Mouse (Mus musculus) neural tube, embryonic 14.5 days (tissue): ENCODE data around the gene Pde3a. TPM values are rescaled to one million over a fixed set of nuclear protein-coding genes. Genes with fewer than 3 reads are reported as not detected.

Source experiments
- ATAC-seq: fragments of 200-750 bp; cut with Nextera tagmentation; 2 replicates; pipeline ENCODE4 v1.8.0; 2017; ENCODE audit warnings: low read depth, mild to moderate bottlenecking, moderate TSS enrichment, moderate library complexity
- H3K27ac ChIP-seq: fragments of 300-500 bp; sonication (generic); 2 replicates; pipeline ENCODE4 v1.5.1; 2014; ENCODE audit warnings: low read depth, mild to moderate bottlenecking, control low read depth, low read length, moderate library complexity, mixed read lengths
- H3K27me3 ChIP-seq: fragments of 300-500 bp; sonication (generic); 2 replicates; pipeline ENCODE4 v1.6.1; 2014; ENCODE audit warnings: low read length; ENCODE audit not compliant: control insufficient read depth, insufficient read depth
- H3K36me3 ChIP-seq: fragments of 300-500 bp; sonication (generic); 2 replicates; pipeline ENCODE4 v1.6.1; 2014; ENCODE audit warnings: low read length, mixed read lengths; ENCODE audit not compliant: control insufficient read depth, insufficient read depth
- H3K4me1 ChIP-seq: fragments of 300-500 bp; sonication (generic); 2 replicates; pipeline ENCODE4 v1.6.1; 2014; ENCODE audit warnings: low read length; ENCODE audit not compliant: control insufficient read depth, insufficient read depth
- H3K4me2 ChIP-seq: fragments of 300-500 bp; sonication (generic); 2 replicates; pipeline ENCODE4 v1.6.1; 2014; ENCODE audit warnings: mild to moderate bottlenecking, low read depth, low read length, control low read depth
- H3K4me3 ChIP-seq: fragments of 300-500 bp; sonication (generic); 2 replicates; pipeline ENCODE4 v1.5.1; 2014; ENCODE audit warnings: low read depth, low read length, control low read depth, mixed read lengths
- H3K9ac ChIP-seq: fragments of 300-500 bp; sonication (generic); replicated peaks from 2 replicates; pipeline ENCODE4 v1.6.1; 2014; ENCODE audit warnings: low read depth, mild to moderate bottlenecking, control low read depth, low read length, mixed read lengths
- H3K9me3 ChIP-seq: fragments of 300-500 bp; sonication (generic); 2 replicates; pipeline ENCODE4 v1.6.1; 2016; ENCODE audit warnings: low read length; ENCODE audit not compliant: control insufficient read depth
- WGBS: fragments of 180-500 bp; shearing (Covaris S2); extraction: QIAGEN DNeasy Blood & Tissue Kit; methylation state at CpG from one replicate; pipeline ENCODE4 v1.1.7; 2014; 5-methylcytosine and 5-hydroxymethylcytosine counted together
- polyA plus RNA-seq: library from polyadenylated mRNA; unstranded; fragments of >200 nt; fragmentation: Nextera tagmentation; extraction: Ambion mirVana; gene quantifications from 2 replicates; pipeline ENCODE4 v1.2.1, GENCODE M21; 2014

Pde3a gene
- polyA plus RNA-seq, 1 experiment from 2014 or later: 2.3 TPM

- Histone ChIP-seq H3K27ac (no peak overlapping the region), H3K27me3 (no peaks in the 10 kb centered on the region), H3K4me3 (no peak overlapping the region), H3K9me3 (no peaks in the 10 kb centered on the region), H3K36me3 (no peaks in the 10 kb centered on the region), H3K9ac (no peak overlapping the region), H3K4me2 (no peak overlapping the region), H3K4me1 (no peaks in the 10 kb centered on the region)
- no peak for ATAC-seq
- 69% methylated on average over 6 of the region's 6 CpGs for WGBS
Measured at GRCm38 (mm10) chr6:141352277-141352676, 103.2 kb downstream of the Pde3a start.

DNA sequence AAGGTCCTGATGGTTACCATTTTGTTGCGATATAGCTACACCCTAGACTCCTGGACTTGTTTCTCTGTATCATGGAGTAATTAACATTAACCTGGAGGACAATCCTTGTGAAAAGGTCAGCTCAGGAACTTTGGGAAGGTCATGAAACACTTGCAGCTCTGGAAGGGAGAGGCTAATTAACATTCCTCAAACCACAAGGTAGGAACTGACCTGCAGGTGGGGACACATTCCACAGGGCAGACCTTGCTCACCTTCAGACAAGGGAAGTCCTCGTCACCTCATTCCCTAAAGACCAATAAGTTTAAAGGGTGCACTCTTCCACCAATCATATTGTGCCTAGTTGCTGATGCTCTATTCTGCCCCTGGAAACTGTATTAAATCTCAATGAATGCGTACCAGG is 114.6 kb downstream of the Pde3a start:
- Histone ChIP-seq H3K4me1 (no peaks in the 10 kb centered on the region), H3K4me3 (no peak overlapping the region), H3K9me3 (no peaks in the 10 kb centered on the region), H3K4me2 (no peak overlapping the region), H3K36me3 (no peaks in the 10 kb centered on the region), H3K9ac (no peak overlapping the region), H3K27me3 (no peaks in the 10 kb centered on the region), H3K27ac (no peak overlapping the region)
- ATAC-seq: no peak
- WGBS: 91% methylated on average over 3 of the region's 3 CpGs

DNA sequence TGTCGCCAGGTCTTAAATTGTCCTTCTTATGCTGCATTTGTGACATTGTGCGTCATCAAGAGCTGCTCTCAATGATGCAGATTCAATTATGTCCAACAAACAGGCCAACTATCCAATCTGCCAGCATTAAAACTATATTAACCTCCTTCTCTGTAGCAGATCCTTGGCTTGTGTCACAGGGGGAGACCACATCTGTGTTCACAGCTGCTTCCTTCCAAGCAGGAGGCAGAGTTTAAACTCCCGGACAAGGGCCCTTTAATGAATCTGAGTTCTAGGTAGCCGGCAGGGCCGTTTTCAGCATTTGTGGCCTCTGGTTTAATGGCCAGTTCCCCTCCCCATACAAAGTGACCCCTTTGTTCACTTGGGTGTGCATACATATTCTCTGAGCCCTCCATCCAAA is 118.0 kb downstream of the Pde3a start:
- Histone ChIP-seq H3K4me1 (no peaks in the 10 kb centered on the region), H3K9ac (no peak overlapping the region), H3K4me2 (no peak overlapping the region), H3K36me3 (no peaks in the 10 kb centered on the region), H3K27me3 (no peaks in the 10 kb centered on the region), H3K9me3 (no peaks in the 10 kb centered on the region), H3K4me3 (no peak overlapping the region), H3K27ac (no peak overlapping the region)
- 38% methylated on average over 5 of the region's 5 CpGs for WGBS
- no peak for ATAC-seq

- Histone ChIP-seq H3K9me3 (no peaks in the 10 kb centered on the region), H3K4me1 (no peaks in the 10 kb centered on the region), H3K4me3 (no peak overlapping the region), H3K9ac (no peak overlapping the region), H3K4me2 (no peak overlapping the region), H3K36me3 (no peaks in the 10 kb centered on the region), H3K27ac (no peak overlapping the region), H3K27me3 (no peaks in the 10 kb centered on the region)
- peak; percentile 51; the same call in 1 of the 2 replicates for ATAC-seq
- WGBS: 58% methylated on average over 2 of the region's 2 CpGs
Measured at GRCm38 (mm10) chr6:141372697-141373096, 123.6 kb downstream of the Pde3a start.

DNA sequence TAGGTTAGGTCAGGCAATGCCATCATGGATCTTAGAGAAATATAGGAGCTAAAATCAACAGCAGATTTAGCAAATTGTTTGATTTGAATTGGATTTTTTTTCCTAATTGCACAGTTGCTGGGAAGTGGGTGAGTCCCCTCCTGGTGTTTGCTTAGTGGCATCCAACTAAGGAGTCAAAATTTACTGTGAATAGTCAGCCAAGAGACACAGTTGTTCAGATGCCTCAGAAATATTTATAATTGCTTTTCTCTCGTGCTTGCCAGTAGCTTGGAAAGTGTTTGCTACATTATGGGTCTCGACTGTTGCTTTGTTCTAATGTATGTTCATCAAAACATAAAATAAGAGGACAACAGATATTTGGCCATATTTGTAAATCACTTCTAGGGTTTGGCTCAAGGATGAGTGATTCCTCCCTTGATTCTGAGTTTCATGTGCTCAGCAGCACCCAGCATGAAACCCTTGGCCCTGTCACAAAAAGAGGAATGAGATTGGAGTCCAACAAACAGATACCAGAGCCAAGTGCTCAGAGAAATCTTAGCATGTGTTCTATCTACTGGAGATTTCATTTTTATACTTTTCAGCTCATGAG is 125.5 kb downstream of the Pde3a start:
- H3K4me3 ChIP-seq: no peak overlapping the region
- H3K36me3 ChIP-seq: no peaks in the 10 kb centered on the region
- no peak overlapping the region for H3K9ac ChIP-seq
- WGBS: 68% methylated on average over 2 of the region's 2 CpGs
- H3K9me3 ChIP-seq: no peaks in the 10 kb centered on the region
- no peak for ATAC-seq
- H3K4me1 ChIP-seq: no peaks in the 10 kb centered on the region
- H3K4me2 ChIP-seq: no peak overlapping the region
- H3K27me3 ChIP-seq: no peaks in the 10 kb centered on the region
- H3K27ac ChIP-seq: no peak overlapping the region

DNA sequence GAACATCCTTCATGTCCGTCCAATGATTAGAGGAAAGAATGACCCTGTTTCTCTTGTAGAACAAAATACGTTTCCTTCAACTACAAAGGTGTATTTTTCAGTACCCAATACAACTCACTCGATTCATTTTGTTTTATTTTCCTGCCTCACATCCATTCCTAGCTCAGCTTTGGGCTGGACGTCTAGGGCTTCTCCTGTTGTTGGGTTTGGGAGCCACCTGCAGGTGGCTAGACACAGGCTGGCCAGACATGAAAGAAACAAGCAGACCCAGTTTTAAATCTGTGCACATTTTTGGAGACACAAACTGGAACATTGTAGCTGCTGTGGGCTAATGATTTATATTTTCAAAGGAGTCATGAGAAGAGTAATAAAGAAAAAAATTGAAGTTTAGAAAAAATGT is 126.1 kb downstream of the Pde3a start:
- H3K9ac ChIP-seq: no peak overlapping the region
- H3K4me2 ChIP-seq: no peak overlapping the region
- no peak overlapping the region for H3K4me3 ChIP-seq
- ATAC-seq: no peak
- H3K27me3 ChIP-seq: no peaks in the 10 kb centered on the region
- no peaks in the 10 kb centered on the region for H3K9me3 ChIP-seq
- WGBS: 74% methylated on average over 4 of the region's 4 CpGs
- no peaks in the 10 kb centered on the region for H3K4me1 ChIP-seq
- H3K27ac ChIP-seq: no peak overlapping the region
- H3K36me3 ChIP-seq: no peaks in the 10 kb centered on the region

DNA sequence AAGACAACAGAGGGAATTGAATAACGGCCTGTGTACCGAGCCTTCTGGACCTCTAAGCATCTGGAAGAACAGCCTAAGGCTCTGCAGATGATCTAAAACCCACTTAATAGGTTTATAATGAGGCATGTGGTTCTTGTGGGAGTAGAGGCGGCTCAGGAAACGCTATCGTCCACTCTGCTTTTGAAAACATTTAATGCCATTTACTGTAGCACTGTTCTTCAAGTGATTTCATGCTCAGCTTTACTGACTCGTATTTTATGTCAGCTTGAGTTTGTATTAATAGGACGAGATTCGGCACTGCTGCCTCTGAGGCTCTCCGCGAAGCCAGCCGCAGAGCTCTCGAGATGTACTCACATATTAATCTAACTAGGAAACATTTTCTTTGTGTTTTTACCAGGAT is 131.9 kb downstream of the Pde3a start:
- Histone ChIP-seq H3K9ac (no peak overlapping the region), H3K27ac (0 out of 2 replicates have a peak overlapping the region, but pooled peaks have one; percentile 18), H3K4me2 (0 out of 2 replicates have a peak overlapping the region, but pooled peaks have one; percentile 6), H3K4me3 (no peak overlapping the region), H3K27me3 (no peaks in the 10 kb centered on the region), H3K9me3 (no peaks in the 10 kb centered on the region), H3K4me1 (no peaks in the 10 kb centered on the region), H3K36me3 (no peaks in the 10 kb centered on the region)
- ATAC-seq: peak; percentile 80; the same call in 1 of the 2 replicates
- 21% methylated on average over 12 of the region's 12 CpGs for WGBS

- WGBS: 41% methylated on average over 8 of the region's 8 CpGs
- peak; percentile 57 for ATAC-seq
- Histone ChIP-seq H3K4me3 (no peak overlapping the region), H3K4me1 (no peaks in the 10 kb centered on the region), H3K9ac (no peak overlapping the region), H3K36me3 (no peaks in the 10 kb centered on the region), H3K4me2 (no peak overlapping the region), H3K27me3 (no peaks in the 10 kb centered on the region), H3K9me3 (no peaks in the 10 kb centered on the region), H3K27ac (no peak overlapping the region)
Measured at GRCm38 (mm10) chr6:141381473-141381872, 132.4 kb downstream of the Pde3a start.

- H3K9me3 ChIP-seq: no peaks in the 10 kb centered on the region
- no peaks in the 10 kb centered on the region for H3K4me1 ChIP-seq
- 0 out of 2 replicates have a peak, but pooled peaks have one; percentile 9 for ATAC-seq
- H3K36me3 ChIP-seq: no peaks in the 10 kb centered on the region
- H3K27ac ChIP-seq: no peak overlapping the region
- no peak overlapping the region for H3K9ac ChIP-seq
- H3K4me2 ChIP-seq: no peak overlapping the region
- H3K4me3 ChIP-seq: no peak overlapping the region
- 83% methylated on average over 4 of the region's 4 CpGs for WGBS
- H3K27me3 ChIP-seq: no peaks in the 10 kb centered on the region
Measured at GRCm38 (mm10) chr6:141381881-141382370, 132.9 kb downstream of the Pde3a start.
